29 mouse cellular contexts compared by ENCODE assay signal in the genomic region with DNA sequence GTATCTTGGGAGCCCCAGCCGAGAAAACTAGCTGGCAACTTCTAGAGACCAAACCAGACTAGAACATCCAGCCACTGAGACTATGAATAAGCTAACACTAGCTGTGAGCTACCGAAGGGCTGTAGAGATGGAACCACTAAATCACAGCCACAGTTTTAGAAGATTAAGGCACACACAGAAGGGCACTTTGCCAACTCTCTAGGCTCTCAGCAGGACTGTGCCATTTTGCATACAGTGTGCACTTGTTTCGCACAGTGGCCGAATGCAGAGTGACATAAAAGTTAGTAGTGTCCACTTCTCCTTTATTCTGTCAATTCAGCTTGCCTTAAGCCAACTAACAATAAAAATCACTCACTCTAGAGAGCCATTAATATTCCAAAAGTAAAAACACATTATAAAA.
DNase-seq lines count a peak whose midpoint lies in the region; ATAC-seq lines count a peak whose summit lies in the region.
"Had no signal": no experiment of that assay in that cellular context is flagged by ENCODE, and none has a peak within 500 bp of the region (broad histone marks: within the 10 kb centered on the region; RNA-seq: fewer than 3 reads in every experiment).

No protein-coding gene starts in this region.

- H3K36me3 ChIP-seq in forebrain, embryonic 14.5 days (ENCODE audit: control insufficient read depth, insufficient read depth, low read length), result no peaks in the 10 kb centered on the region
- no peaks in the 10 kb centered on the region for H3K36me3 ChIP-seq in forebrain, embryonic 13.5 days (ENCODE audit: poor library complexity, severe bottlenecking)
- H3K36me3 ChIP-seq in midbrain, embryonic 15.5 days (replicated peaks), result no peaks in the 10 kb centered on the region
- H3K36me3 ChIP-seq in midbrain, embryonic 11.5 days (ENCODE audit: control insufficient read depth, insufficient read depth, low read length), result no peaks in the 10 kb centered on the region
- no peaks in the 10 kb centered on the region for H3K36me3 ChIP-seq in neural tube, embryonic 15.5 days
- H3K36me3 ChIP-seq: embryonic facial prominence, embryonic 13.5 days; forebrain, embryonic 10.5 days; heart, embryonic 13.5 days; limb, embryonic 12.5 days; liver, embryonic 15.5 days; lung, embryonic 15.5 days had no signal

- H3K4me2 ChIP-seq in forebrain, embryonic 14.5 days (ENCODE audit: low read length), result no peak overlapping the region
- H3K4me2 ChIP-seq in forebrain, embryonic 13.5 days, result no peak overlapping the region
- H3K4me2 ChIP-seq in midbrain, embryonic 15.5 days, result no peak overlapping the region
- no peak overlapping the region for H3K4me2 ChIP-seq in midbrain, embryonic 11.5 days
- no peak overlapping the region for H3K4me2 ChIP-seq in neural tube, embryonic 15.5 days
- H3K4me2 ChIP-seq: embryonic facial prominence, embryonic 13.5 days; heart, embryonic 13.5 days; limb, embryonic 12.5 days; liver, embryonic 15.5 days; lung, embryonic 15.5 days had no signal

- no peaks in the 10 kb centered on the region for H3K9me3 ChIP-seq in forebrain, embryonic 14.5 days (replicated peaks; ENCODE audit: control insufficient read depth, low read length)
- H3K9me3 ChIP-seq in forebrain, embryonic 13.5 days (replicated peaks), result no peaks in the 10 kb centered on the region
- no peaks in the 10 kb centered on the region for H3K9me3 ChIP-seq in midbrain, embryonic 15.5 days
- H3K9me3 ChIP-seq in midbrain, embryonic 11.5 days (ENCODE audit: control insufficient read depth, low read length), result no peaks in the 10 kb centered on the region
- no peaks in the 10 kb centered on the region for H3K9me3 ChIP-seq in neural tube, embryonic 15.5 days (replicated peaks)
- H3K9me3 ChIP-seq: embryonic facial prominence, embryonic 13.5 days; forebrain, embryonic 10.5 days; heart, embryonic 13.5 days; limb, embryonic 12.5 days; liver, embryonic 15.5 days; lung, embryonic 15.5 days had no signal

- H3K27ac ChIP-seq in forebrain, embryonic 14.5 days (ENCODE audit: low read depth, low read length), result no peak overlapping the region
- no peak overlapping the region for H3K27ac ChIP-seq in forebrain, embryonic 13.5 days
- no peak overlapping the region for H3K27ac ChIP-seq in midbrain, embryonic 15.5 days
- H3K27ac ChIP-seq in midbrain, embryonic 11.5 days (ENCODE audit: low read depth, low read length), result no peak overlapping the region
- H3K27ac ChIP-seq in neural tube, embryonic 15.5 days (replicated peaks), result no peak overlapping the region
- H3K27ac ChIP-seq: embryonic facial prominence, embryonic 13.5 days; forebrain, embryonic 10.5 days; heart, embryonic 13.5 days; kidney, postnatal 0 days; limb, embryonic 12.5 days; liver, embryonic 15.5 days; lung, embryonic 15.5 days; stomach, postnatal 0 days had no signal

- WGBS in forebrain, embryonic 14.5 days, result 56% methylated on average over 4 of the region's 4 CpGs
- WGBS in forebrain, embryonic 13.5 days, result 67% methylated on average over 4 of the region's 4 CpGs
- WGBS in midbrain, embryonic 15.5 days, result 54% methylated on average over 4 of the region's 4 CpGs
- 87% methylated on average over 4 of the region's 4 CpGs for WGBS in midbrain, embryonic 11.5 days
- 36% methylated on average over 4 of the region's 4 CpGs for WGBS in neural tube, embryonic 15.5 days

- DNase-seq in forebrain, embryonic 14.5 days (ENCODE audit: low spot score), result peak; percentile 26
- DNase-seq in kidney, postnatal 14 days, result peak; percentile 4
- DNase-seq in kidney, postnatal 36 days, result no peak
- DNase-seq in midbrain, embryonic 11.5 days (ENCODE audit: low spot score, missing footprints), result no peak
- DNase-seq: adrenal gland, postnatal 10 days; cerebellum, adult 11-12 months; forebrain, postnatal 0 days; gastrocnemius, postnatal 10 days; heart, postnatal 10 days; kidney, adult 18-20 months; layer of hippocampus, adult 9-11 months; lung, postnatal 36 days; right cerebral cortex, postnatal 4 days; thymus, adult 18-20 months; thymus, postnatal 25 days had no signal

- H3K27me3 ChIP-seq in forebrain, embryonic 14.5 days (replicated peaks; ENCODE audit: control insufficient read depth, insufficient read depth, low read length), result no peaks in the 10 kb centered on the region
- no peaks in the 10 kb centered on the region for H3K27me3 ChIP-seq in forebrain, embryonic 13.5 days
- H3K27me3 ChIP-seq in midbrain, embryonic 15.5 days (replicated peaks), result no peaks in the 10 kb centered on the region
- H3K27me3 ChIP-seq in midbrain, embryonic 11.5 days (ENCODE audit: control insufficient read depth, insufficient read depth, low read length), result no peaks in the 10 kb centered on the region
- H3K27me3 ChIP-seq in neural tube, embryonic 15.5 days (replicated peaks), result no peaks in the 10 kb centered on the region
- H3K27me3 ChIP-seq: CH12.LX; embryonic facial prominence, embryonic 13.5 days; heart, embryonic 13.5 days; limb, embryonic 12.5 days; liver, embryonic 15.5 days; lung, embryonic 15.5 days had no signal

- no peak overlapping the region for H3K9ac ChIP-seq in forebrain, embryonic 14.5 days (ENCODE audit: low read length)
- no peak overlapping the region for H3K9ac ChIP-seq in forebrain, embryonic 13.5 days
- H3K9ac ChIP-seq in midbrain, embryonic 15.5 days, result no peak overlapping the region
- no peak overlapping the region for H3K9ac ChIP-seq in midbrain, embryonic 11.5 days (ENCODE audit: low read length)
- H3K9ac ChIP-seq in neural tube, embryonic 15.5 days (replicated peaks), result no peak overlapping the region
- H3K9ac ChIP-seq: embryonic facial prominence, embryonic 13.5 days; forebrain, postnatal 0 days; heart, embryonic 13.5 days; limb, embryonic 12.5 days; liver, embryonic 15.5 days; lung, embryonic 15.5 days had no signal

- ATAC-seq in forebrain, embryonic 14.5 days, result no peak
- no peak for ATAC-seq in forebrain, embryonic 13.5 days
- ATAC-seq in midbrain, embryonic 15.5 days (replicated peaks), result 0 out of 2 replicates have a peak, but pooled peaks have one; percentile 50
- ATAC-seq in midbrain, embryonic 11.5 days (ENCODE audit: low FRiP score), result no peak
- ATAC-seq in neural tube, embryonic 15.5 days (ENCODE audit: low FRiP score), result peak; percentile 69; the same call in 1 of the 2 replicates
- ATAC-seq in frontal cortex, adult (ENCODE audit: low TSS enrichment), result no peak
- ATAC-seq: forebrain, postnatal 0 days; inflammation-experienced regulatory T-cells, adult 6 months had no signal

- no peak overlapping the region for H3K4me3 ChIP-seq in forebrain, embryonic 14.5 days (ENCODE audit: low read depth, low read length)
- no peak overlapping the region for H3K4me3 ChIP-seq in forebrain, embryonic 13.5 days
- H3K4me3 ChIP-seq in midbrain, embryonic 15.5 days, result no peak overlapping the region
- H3K4me3 ChIP-seq in midbrain, embryonic 11.5 days (ENCODE audit: low read depth, low read length), result no peak overlapping the region
- no peak overlapping the region for H3K4me3 ChIP-seq in neural tube, embryonic 15.5 days (replicated peaks)
- H3K4me3 ChIP-seq: embryonic facial prominence, embryonic 13.5 days; forebrain, embryonic 10.5 days; heart, embryonic 13.5 days; limb, embryonic 12.5 days; liver, embryonic 15.5 days; lung, embryonic 15.5 days had no signal

- no peaks in the 10 kb centered on the region for H3K4me1 ChIP-seq in forebrain, embryonic 14.5 days (ENCODE audit: control insufficient read depth, insufficient read depth, low read length)
- H3K4me1 ChIP-seq in forebrain, embryonic 13.5 days, result 0 out of 2 replicates have a peak, but pooled peaks cover 5% of the 10 kb centered on the region
- H3K4me1 ChIP-seq in midbrain, embryonic 15.5 days, result no peaks in the 10 kb centered on the region
- no peaks in the 10 kb centered on the region for H3K4me1 ChIP-seq in midbrain, embryonic 11.5 days (ENCODE audit: control insufficient read depth, insufficient read depth, low read length)
- H3K4me1 ChIP-seq in neural tube, embryonic 15.5 days, result peaks cover 4% of the 10 kb centered on the region; the same call in 1 of the 2 replicates
- H3K4me1 ChIP-seq: embryonic facial prominence, embryonic 13.5 days; forebrain, embryonic 10.5 days; heart, embryonic 13.5 days; limb, embryonic 12.5 days; liver, embryonic 15.5 days; lung, embryonic 15.5 days had no signal

Comparison
In these comparisons a context has a peak if more than half of its experiments do, and no peak if none do; other contexts are left out.
1. ATAC-seq: peak in midbrain, embryonic 15.5 days (single experiment) and neural tube, embryonic 15.5 days (single experiment); none in forebrain, embryonic 14.5 days (single experiment), forebrain, embryonic 13.5 days (single experiment), midbrain, embryonic 11.5 days (single experiment) and frontal cortex, adult (single experiment).
2. DNase-seq: peak in forebrain, embryonic 14.5 days (single experiment) and kidney, postnatal 14 days (single experiment); none in kidney, postnatal 36 days (0 of 2) and midbrain, embryonic 11.5 days (single experiment).